Mouse (Mus musculus): ENCODE data around the gene Ak5. TPM values are rescaled to one million over a fixed set of nuclear protein-coding genes. Genes with fewer than 3 reads are reported as not detected.

Gene Ak5
- total RNA-seq, 2 experiments from 2014 or later = 0.26 to 0.27 TPM

DNA sequence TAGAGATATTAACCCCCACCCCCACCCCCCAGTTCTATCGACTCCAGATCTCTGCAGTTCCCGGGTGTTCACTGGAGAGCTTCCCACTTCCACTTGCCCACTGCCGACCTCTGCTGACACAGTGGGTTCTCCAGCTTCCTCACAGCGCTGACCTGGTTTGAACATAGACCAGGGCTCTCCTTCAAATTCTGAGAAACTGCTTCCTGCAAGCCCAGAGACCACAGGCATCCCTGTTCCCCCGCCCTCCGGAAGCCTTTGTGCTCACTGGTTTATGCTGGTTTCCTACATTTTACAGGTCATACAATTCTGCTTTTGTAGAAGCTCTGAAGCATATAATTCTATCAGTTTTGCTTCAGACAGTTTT, 98.9 kb downstream of the Ak5 start:
- intact Hi-C loops (cut with DNase I) = no loop called here
- DNase-seq = no peak

GRCm38 (mm10) chr3:152568455-152569241, 99.5 kb downstream of the Ak5 start:
- DNase-seq = no peak

GRCm38 (mm10) chr3:152564516-152565113, 103.5 kb downstream of the Ak5 start:
- intact Hi-C loops (cut with DNase I) = no loop called here
- no peak for DNase-seq

More at GRCm38 (mm10) chr3:152568455-152569241, 99.5 kb downstream of the Ak5 start:
- intact Hi-C loops (cut with DNase I) = no loop called here

DNA sequence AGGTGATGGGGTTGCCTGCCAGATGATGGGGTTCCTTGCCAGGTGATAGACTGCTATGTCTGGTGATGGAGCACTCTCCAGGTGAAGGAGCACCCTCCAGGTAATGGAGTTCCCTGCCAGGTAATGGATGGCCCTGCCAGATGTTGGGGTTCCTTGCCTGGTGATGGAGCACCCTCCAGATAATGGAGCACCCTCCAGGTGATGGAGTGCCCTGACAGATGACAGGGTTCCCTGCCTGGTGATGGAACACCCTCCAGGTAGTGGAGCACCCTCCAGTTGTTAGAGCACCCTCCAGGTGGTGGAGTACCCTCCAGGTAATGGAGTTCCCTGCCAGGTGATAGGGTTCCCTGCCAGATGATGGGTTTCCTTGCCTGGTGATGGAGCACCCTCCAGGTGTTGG, 104.3 kb downstream of the Ak5 start:
- no peak for DNase-seq
- intact Hi-C loops (cut with DNase I) = no loop called here

- no peak for DNase-seq
- intact Hi-C loops (cut with DNase I) = no loop called here
These were observed 106.5 kb downstream of the Ak5 start for GRCm38 (mm10) chr3:152561708-152562107.

DNA sequence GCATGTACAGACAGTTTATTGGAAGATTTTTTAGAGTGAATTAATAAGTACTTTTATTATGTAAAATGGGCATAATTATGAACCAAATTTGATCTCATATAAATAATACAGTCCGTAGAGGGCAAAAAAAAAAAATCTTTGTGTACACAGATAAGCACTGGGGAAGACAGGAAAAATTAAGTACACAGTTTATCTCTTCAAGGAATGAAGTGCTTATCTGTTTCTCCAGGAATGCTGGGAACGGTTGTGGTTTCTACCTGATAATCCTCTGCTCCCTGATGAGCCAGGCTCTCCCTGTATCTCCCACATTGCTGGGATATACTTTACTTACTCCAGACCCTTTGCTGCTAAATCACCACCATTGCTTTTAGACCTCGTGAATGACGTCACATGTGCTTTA, 108.9 kb downstream of the Ak5 start:
- no peak for DNase-seq
- intact Hi-C loops (cut with DNase I) = loop anchor here (10.0 kb wide), 1 partner anchor 154 kb away; no protein-coding TSS in a partner anchor

DNA sequence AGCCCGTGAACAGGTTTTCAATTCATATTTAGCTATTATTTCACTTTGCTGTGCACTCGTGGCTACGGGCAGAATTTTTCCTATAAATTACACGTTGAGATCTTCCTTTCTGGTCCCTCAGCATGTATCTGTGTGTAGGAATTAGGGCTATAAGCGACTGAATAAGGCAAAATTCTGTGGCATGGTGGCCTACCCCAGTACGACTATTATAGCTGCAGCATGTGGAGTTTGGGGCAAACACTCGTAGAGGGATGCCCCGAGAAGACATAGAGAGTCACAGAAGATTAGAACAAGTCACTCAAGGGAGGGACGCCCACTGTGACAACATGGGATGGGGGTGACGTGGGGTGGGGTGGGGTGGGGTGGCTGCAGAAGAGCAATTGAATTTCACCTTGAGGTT, 110.1 kb downstream of the Ak5 start:
- intact Hi-C loops (cut with DNase I) = loop anchor here (10.0 kb wide), 1 partner anchor 153 kb away; no protein-coding TSS in a partner anchor
- DNase-seq = no peak

DNA sequence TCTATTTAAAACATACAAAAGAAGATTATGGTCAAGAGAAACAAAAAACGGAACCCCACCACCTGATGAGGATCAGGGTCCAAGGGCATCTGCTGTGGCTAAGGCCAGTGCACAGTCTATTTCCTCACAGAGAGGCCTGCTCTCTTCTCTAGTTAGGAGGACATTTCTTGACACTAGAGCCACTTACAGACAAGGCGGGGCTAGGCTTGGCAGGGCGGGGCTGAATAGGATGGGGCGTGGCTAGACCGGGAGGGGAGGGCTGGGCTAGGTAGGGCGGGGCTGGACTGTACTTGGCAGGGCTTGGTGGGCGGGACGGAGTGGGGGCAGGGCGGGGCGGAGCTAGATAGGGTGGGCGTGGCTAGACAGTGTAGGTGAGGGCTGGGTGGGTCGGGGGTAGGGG, 110.5 kb downstream of the Ak5 start:
- no peak for DNase-seq
- intact Hi-C loops (cut with DNase I) = loop anchor here (10.0 kb wide), 1 partner anchor 153 kb away; no protein-coding TSS in a partner anchor

- no peak for DNase-seq
- intact Hi-C loops (cut with DNase I) = loop anchor here (10.0 kb wide), 1 partner anchor 152 kb away; no protein-coding TSS in a partner anchor
These were observed 111.2 kb downstream of the Ak5 start for GRCm38 (mm10) chr3:152556919-152557318.

DNA sequence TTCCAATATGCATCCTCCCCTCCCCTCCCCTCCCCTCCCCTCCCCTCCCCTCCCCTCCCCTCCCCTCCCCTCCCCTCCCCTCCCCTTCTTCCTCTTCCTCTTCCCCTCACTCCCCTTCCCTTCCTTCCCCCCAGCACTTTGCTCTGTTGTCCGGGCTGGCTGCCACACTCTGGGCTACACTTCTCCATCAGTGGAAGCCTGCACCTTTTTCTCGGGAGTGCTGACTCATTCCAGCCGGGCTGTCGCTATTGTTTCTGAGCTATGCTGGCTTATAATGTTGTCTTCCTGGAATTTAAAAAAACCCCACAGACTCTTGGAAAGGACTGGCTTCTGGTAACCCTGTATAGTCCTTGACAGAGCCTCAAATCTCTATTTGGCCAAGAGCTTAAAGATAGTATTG, 111.7 kb downstream of the Ak5 start:
- DNase-seq = no peak
- intact Hi-C loops (cut with DNase I) = loop anchor here (10.0 kb wide), 1 partner anchor 152 kb away; no protein-coding TSS in a partner anchor

- DNase-seq = no peak
- intact Hi-C loops (cut with DNase I) = loop anchor here (10.0 kb wide), 1 partner anchor 150 kb away; no protein-coding TSS in a partner anchor
These were observed 112.9 kb downstream of the Ak5 start for GRCm38 (mm10) chr3:152555216-152555615.

DNA sequence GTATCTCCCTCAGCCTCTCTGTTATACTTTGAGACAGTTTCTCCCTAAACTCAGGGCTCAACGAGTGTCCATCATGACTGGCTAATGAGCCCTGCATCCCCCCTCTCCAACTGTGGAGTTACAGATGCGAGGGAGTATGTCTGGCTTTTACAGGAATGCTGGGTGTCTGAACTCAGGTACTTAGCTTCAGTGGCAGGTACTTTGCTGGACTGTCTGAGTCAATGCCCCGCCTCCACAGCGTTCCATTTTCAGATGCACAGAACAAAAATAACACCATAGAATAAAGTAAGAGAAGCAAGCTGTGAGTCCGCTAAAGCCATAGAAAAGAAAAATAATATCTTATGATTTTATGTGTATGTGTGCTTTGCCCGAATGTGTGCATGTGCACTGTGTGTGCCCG, 113.8 kb downstream of the Ak5 start:
- DNase-seq = no peak
- intact Hi-C loops (cut with DNase I) = loop anchor here (10.0 kb wide), 1 partner anchor 150 kb away; no protein-coding TSS in a partner anchor

DNA sequence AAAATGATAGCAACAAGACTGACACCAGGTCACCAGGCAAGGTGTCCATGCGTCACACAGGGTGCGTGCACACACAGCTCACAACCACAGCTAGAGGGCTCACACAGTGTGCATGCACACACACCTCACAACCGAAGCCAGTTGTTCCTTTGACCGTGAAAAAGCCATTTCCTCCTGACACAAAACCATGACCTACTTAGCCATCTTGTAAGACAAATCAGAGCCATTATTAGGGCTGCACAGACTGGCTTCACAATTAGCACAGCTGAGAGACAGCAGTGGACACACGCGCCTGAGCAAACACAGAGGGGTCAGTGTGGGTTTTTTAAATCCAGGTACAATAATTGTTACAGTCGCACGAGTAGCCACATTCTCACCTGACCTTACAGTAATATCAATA, 115.5 kb downstream of the Ak5 start:
- intact Hi-C loops (cut with DNase I) = loop anchor here (10.0 kb wide), 1 partner anchor 148 kb away; no protein-coding TSS in a partner anchor
- no peak for DNase-seq

- intact Hi-C loops (cut with DNase I) = loop anchor here (10.0 kb wide), 1 partner anchor 146 kb away; no protein-coding TSS in a partner anchor
- no peak for DNase-seq
These were observed 117.5 kb downstream of the Ak5 start for GRCm38 (mm10) chr3:152550528-152551115.

GRCm38 (mm10) chr3:152550031-152550430, 118.1 kb downstream of the Ak5 start:
- DNase-seq = no peak
- intact Hi-C loops (cut with DNase I) = loop anchor here (10.0 kb wide), 1 partner anchor 145 kb away; no protein-coding TSS in a partner anchor

- DNase-seq = no peak
- intact Hi-C loops (cut with DNase I) = no loop called here
These were observed 123.2 kb downstream of the Ak5 start for GRCm38 (mm10) chr3:152544921-152545320.

DNA sequence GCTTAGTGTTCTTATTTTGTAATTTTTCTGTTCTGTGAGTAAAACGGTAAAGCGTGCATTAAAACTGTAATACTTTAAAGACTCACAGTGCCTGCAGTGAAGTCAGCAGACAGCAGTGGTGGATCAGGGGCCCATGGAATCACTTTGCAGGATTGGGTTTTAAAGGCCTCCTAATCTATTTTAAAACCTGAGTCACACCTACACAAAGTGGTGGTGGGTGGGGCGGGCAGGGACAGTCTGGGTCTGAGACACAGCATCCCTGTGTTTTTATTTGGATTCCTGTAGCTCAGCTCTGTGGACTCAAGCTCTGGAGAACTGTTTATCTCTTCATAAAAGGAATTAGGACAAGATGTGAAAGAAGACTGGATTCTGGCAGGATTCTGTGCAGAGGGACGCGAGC, 125.9 kb downstream of the Ak5 start:
- intact Hi-C loops (cut with DNase I) = no loop called here
- no peak for DNase-seq

DNA sequence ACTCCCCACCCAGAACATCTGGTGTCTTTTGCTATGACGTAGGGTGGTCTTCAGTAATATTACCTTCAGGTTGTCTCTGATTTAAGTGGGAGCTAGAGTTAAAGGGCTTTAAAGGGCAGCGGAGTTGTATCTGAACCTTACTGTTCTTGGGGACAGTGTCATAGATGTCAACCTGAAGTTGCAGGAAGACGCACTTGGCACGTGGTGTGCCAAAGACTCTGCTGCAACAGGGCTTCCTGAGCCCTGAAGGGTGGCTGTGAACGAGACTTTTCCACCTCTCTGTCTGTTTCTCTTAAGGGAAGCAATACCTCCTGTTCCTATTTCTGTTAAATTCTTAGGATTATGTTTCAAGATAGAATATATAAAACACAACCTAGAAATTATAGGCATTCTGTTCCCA, 137.8 kb downstream of the Ak5 start:
- no peak for DNase-seq
- intact Hi-C loops (cut with DNase I) = no loop called here

GRCm38 (mm10) chr3:152529058-152529972, 138.8 kb downstream of the Ak5 start:
- intact Hi-C loops (cut with DNase I) = no loop called here
- no peak for DNase-seq

DNA sequence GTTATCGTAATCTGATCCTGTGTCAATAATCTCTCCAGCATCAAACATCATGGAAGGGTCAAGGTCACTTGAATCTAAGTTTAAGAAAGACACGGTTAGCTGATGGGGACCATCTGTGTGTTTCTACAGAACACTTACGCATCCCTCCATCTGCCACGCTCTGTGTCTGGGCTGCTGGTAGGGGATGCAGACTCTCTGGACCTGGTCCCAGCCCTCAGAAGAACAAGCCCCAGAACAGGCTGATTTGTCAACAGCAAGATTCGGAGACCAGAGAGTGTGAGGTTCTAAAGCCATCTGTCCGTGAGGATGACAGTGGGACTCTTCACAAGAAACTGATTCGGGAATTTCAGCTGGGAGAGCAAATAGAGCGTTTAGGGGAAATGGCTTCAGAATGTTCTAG, 141.4 kb downstream of the Ak5 start:
- intact Hi-C loops (cut with DNase I) = no loop called here
- DNase-seq = no peak
